Mouse (Mus musculus) adrenal gland (tissue): ENCODE results near the gene Cep85l.

ENCODE experiments used
- intact Hi-C: fragments of 180-260 bp; cut with DNase I; formaldehyde crosslinking; loops from one replicate; pipeline ENCODE4 v1.15.1; 2025

Gene Cep85l

DNA sequence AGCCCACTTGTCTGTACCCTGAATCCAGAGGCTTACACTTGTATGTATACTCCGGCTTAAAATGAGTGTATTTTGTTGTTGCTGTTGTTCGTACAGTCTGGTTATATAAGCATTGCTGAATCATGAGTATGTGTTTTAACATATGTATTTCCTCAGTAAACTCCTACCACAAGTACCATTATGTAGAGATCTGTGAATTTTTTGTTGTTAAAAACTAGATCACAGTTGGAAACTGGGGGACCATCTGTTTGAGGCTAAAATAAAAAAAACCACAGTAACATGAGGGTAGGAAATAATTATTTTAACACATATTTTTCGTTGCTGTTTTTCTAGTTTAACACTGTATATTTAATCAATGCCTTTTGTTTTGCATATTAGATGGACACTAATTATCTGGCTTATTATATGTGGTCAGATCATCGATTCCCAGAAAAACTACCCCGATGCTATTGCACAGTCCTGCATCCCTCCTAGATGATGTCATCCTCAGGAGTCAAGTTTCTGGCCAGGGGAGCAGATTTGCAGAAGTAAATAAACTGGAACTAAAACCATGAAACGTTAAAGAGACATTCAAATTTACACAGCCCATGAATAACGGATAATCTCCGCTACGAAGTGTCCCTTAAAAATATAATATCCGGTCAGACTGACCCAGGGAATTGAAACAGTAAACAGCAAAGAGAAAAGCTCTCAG, 18.2 kb upstream of the Cep85l start:
- intact Hi-C loops, result no loop called here

DNA sequence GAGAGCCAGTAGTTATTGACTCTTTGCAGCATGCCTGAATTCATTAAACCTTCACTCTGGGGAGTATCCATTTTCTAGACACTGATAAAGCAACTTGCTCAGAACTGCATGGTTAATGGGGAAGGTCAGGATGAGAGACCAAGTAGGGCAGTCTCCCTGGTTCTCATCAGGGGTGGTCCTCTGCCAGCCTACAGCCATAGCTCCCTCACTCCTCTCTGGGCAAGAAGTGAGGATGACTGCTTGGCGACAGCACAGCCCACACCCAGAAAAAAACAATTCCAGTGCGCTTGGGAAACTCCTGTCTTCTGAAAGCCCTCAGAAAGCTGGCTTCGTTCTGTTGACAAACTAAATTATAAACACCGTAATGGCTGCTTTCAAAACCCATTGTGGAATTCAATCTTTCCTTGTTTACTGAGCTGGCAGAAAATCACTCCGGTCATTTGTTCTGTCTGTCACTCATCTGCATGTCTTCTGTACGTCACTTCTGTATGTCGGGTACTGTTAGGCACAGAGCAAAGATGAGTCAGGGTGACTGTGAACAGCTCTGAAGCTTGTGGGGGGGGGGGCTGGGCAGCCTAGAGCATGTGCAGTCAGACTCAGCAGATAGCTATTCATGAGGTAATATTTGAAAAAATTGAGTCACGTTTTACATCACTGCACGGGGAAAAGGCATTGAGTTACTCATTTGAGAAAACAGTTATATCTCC, 15.3 kb upstream of the Cep85l start:
- intact Hi-C loops, result no loop called here

DNA sequence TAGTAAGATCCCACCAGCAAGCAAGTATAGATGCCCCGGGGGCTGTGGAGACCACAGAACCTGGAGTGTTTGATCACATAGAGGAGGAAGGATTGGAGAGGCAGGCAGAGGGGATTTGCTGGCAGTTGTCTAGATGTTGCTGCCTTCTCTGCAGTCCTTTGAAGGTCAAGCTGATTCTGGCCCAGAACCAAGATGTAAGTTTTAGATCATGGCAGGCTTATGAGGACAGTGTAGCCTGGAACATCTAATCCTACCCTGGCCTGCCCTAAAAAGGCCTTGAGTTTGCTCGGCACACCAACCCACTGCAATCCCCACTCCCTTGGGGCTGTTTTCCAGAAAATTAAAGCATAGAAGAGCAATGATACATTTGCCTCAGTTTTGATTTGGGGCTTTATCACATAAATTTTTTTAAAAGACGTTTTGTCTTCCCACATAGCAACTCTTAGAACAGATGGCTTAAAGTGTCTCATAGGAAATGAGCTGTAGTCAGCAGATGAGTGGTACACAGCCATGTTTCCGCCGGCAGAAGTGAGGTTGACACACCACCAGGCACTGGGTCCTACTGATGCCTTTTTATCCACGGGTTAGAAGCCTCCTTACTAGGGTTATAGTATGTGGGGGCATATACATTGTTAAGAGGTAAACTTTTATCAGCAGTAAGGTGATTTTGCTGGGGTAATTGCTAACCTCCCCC, 8.6 kb upstream of the Cep85l start:
- intact Hi-C loops, result no loop called here

DNA sequence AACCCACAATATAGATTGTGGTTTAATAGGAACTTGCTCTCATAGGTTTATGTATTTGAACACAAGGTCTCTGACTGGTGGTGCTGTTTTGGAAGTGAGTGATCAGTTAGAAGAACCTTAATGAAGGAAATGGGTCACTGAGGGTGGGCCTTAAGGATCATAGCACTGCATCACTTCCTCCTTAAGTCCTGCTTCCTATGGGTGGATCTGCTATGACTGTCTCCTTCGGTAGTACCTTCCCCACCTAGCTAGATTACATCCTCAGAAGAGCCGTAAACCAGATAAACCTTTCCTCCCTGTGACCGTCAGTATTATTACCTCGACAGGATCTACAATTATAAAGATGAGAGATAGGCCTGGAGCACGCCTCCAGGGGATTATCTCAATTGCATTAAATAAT, 5.7 kb upstream of the Cep85l start:
- intact Hi-C loops, result no loop called here

DNA sequence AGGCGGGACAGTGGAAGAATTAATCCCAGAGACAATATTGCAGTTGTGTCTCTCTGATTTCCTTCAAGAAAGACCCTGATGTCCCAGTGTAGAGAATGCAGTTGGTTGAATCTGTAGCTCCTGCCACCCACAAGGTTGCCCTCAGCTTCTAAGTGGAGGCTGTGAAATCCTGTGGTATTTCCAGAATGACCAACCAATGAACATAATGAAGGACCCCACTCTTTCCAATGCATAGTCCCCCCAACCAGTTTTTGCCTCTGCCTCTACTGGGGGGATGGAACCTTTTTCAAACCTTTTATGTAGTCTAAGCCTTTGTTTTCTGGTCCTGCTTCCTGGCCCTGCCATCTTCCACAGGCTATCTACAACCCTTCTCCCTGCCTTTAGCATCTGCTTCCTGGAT, 5.1 kb upstream of the Cep85l start:
- intact Hi-C loops, result no loop called here

DNA sequence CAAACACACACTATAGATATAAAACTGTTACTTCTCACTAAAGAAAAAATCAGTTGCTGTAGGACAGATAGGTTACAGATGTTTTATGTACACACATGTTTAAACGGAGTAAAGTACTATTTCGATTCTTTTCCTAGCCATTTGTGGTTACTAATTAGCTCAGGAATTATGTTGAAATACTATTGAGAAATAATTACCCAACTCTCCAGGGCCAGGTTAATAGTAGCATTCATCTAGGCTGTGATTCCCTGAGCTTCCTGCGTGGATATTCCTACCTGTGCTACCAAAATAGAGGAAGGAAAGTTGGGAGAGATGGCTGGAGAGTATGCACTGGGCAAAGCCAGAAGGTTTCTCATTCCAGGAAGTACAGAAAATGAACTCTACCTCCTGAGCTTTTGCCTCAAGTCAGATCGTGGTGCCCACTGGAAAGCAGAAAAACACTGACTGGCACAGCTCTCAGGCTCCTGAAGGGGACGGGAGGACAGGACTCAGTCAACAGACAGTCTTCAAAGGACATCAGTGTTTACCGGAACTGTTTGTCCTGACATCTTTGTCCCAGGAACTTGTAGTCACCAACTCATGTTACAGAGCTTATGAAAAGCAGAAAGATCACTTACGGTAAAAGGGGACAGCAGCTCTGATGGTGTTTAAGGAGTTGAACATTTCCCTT, 3.1 kb upstream of the Cep85l start:
- intact Hi-C loops, result no loop called here

DNA sequence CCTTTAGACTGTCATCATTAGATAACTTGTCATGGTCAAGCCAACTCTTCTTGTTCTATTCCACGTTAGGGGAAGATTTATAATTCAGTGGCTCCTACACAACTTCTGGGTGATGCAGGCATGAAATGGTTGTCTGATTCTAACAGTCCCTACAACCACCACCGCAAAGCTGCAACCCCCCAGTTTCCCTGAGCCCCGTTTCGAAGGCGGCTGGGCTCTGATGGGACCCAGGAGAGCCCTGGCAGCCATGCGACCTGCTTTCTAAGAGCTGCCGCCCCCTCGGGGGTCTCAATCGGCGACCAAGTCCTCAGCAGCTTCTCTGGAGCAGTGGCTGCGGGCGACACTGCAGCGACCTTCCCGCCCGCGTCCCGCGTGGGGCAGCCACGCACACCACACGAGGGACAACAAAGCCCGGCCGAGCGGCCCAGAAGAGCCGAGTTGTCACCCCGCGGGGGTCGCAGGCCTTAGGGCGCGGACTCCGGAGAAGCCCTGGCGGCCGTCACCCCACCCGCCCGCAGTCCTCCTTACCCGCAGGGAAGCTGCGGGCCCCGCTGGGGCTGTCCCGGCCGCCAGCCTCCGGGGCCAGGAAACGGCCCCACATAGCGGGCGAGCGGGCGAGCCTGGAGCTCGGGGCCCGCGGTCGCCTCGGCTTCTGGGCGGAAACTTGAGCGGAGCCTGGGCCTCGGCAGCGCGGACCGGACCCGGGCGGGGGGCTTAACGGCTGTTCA, 602 bp downstream of the Cep85l start:
- intact Hi-C loops, result loop anchor here (5.0 kb wide), 1 partner anchor 63 kb away; no protein-coding TSS in a partner anchor

DNA sequence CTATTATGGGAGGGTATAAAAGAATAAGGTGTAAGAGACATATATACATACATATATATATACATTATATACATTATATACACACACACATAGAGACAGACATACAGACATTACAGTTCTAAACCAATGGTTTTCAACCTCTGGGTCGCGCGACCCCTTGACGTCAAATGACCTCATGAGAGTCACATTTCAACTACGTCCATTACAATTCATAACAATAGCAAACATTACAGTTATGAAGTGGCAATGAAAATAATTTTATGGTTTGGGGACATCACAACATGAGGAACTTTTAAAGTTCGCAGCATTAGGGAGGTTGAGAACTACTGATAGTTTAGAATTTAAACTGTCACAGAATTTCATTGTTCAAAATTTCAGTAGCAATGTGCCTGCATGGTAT, 1.5 kb downstream of the Cep85l start:
- intact Hi-C loops, result loop anchor here (5.0 kb wide), 1 partner anchor 64 kb away; no protein-coding TSS in a partner anchor

DNA sequence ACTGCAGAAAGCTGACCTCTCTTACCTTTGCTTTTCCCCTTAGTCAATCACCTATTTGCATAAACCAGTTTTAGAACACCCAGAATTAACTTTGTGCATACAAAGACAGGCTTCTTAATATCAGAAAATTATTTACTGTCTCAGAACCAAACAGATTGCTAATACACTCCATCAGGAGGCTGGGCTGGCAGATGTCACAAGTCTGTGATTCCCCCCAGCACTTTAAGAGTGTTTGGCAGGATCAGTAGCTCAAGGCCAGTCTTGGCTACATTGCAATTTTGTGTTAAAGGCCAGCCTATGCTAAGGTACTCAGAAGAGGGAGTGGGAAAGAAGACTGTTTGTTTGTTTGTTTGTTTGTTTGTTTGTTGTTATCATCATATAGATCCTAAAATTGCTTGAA, 2.7 kb downstream of the Cep85l start:
- intact Hi-C loops, result loop anchor here (5.0 kb wide), 1 partner anchor 65 kb away; no protein-coding TSS in a partner anchor

DNA sequence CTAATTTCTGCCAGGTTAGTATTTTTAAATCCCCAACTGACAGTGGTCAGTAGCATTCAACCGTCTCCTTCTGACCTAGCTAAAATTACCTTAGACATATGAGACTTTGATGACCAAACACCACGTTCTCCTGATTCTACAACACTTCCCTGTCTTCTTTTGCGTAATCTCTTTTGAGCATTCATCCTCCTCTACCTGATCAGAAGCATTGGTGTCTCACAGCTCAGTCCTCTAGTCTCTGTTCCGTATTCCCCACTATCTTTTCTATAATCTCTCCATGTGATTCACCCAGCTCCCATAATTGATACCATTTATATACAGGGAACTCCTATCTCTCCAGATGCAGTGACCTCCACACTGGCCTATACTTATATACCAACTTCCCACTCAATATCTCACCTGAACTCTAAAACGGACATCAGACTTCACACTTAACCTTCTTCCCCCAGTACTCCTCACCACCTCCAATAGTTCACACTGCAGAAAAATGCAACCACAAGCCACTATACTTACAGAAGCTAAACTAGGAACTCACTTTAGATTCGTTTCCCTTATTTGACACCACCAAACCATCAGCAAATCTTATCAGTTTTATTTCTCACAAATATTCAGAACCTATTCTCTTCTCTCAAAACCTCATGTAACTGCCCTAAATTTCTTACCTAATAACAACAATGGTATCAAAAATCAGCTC, 5.7 kb downstream of the Cep85l start:
- intact Hi-C loops, result no loop called here

DNA sequence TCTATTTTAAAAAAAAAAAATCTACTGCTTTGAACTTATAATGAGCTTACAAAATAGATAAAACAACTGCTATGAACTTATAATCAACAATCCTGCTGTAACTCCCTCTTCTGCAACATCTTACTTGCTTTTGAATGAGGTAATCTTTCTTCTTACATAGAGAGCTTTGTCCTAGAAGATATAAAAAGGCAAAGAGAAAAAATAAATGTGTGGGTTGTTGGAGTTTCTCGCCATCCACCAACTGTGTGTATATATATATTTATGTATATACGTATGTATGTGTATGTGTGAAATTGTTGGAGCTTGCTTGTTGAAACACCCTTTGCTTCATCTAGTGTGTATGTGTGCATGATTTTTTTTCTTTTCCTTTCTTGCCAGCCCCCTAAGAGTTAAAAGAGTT, 12.5 kb downstream of the Cep85l start:
- intact Hi-C loops, result no loop called here

DNA sequence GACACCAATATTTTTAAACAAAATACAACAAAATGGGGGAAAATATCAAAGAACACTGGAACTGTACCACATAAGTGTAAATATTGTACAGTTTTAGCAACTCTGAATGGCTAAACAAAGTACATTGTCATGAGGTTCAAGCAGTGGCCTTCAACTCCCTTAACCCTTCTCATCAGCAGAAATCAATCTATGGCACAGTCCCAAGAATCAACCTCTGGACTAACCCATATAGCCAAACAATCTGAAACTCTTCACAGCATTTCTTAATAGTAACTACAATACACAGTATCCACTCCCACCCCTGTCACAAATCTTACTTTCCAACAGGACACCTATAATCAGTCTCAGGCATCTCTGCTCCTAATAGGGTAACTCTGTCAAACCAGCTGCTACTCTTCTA, 15.4 kb downstream of the Cep85l start:
- intact Hi-C loops, result no loop called here

DNA sequence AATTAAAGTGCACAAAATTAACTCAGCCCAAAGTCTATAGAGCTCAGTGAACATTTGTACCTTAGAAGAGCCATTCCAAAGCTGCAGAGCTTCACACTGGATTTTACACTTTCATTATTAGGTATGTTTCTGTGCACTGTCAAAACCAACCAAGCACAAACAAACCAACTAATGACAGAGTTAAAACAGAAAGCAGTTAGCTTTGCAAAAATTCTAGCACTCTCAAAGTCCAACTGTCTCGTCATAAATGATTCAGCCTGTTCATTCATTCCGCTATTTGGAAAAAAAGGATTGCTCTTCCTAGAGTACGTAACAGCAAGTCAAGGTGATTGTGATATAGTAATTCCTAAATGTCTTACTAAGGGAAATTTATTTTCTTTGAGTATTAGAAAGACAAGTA, 20.7 kb downstream of the Cep85l start:
- intact Hi-C loops, result no loop called here

DNA sequence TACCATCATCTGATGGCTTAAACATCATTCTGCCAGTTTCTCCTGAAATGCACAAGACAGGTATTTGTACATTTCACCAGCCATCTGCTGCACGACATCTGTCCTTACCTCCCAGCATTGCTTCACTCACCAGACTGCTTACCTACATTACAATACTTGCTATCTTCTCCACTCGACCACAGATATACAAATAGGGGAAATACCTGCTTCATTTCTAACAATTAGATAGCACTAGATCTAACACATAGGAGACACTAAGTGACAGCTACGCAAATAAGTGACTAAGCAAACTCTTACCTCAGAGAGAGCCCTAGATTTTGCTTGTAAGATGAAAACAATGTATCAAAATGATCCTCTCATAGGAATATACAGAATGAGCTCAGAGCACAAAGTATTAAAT, 26.1 kb downstream of the Cep85l start:
- intact Hi-C loops, result no loop called here

DNA sequence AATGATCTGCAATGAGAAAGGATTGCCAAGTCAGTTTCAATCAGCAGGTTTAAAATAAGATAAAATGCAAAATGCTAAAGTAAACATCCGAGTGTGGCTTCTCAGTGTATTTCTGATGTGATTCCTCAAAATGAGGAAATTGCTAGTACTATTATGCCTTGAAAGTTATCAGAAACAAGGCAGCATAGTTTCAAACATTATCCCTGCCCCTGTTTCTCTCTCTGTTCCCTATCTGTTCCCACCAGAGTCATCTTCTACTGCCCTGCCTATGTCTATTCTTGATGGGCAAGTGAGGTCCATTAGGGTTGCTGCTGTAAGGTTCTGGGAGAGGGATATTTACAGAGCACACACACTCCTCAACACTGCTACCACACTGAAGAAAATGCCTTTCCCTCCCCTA, 30.5 kb downstream of the Cep85l start:
- intact Hi-C loops, result loop anchor here (2.0 to 5.0 kb wide), 2 partner anchors 113 to 160 kb away; no protein-coding TSS in a partner anchor

DNA sequence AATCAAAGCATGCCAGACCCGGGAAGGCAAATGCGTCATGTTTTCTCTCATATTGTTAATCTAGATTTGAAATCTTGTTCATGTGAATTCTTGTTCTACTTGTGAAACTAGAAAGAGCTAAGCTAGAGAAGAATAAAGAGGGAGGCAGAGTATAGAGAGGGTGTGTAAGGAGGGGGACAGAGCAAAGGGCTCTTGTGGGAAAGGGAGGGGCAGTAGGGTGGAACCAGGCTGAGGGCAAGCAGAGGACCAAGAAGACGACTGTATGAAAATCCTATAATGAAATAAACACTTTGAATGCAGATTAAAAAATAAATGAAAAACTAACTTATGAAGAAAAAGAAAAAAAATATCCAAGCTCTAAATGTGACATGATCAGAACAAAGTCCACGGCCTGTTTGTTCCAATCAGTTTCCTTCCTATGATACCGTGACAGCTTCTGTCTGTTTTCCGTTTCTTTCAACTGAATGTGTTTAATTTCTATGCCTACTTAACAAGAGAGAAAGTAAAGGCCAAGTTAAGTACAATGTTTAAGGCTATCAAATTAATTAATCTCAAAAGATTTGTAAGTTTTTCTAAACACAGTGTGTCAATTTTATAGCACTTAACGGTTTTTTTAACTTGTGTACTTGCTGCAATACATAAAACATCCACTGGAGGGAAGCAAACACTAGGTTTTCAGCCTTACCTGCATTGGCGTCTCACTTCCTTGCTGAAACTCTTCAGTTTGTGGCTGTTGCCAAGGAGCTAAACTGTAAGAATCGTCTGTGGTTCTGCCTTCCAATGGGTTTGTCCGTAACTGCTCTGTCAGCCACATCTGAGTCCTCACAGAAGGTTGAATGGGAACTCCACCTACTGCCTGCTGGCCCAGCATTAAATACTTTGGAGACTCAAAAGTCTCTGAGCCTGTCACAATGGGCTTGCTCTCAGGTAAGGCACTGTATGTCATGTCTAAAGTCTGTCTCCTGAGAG, 31.7 kb downstream of the Cep85l start:
- intact Hi-C loops, result loop anchor here (1.0 to 5.0 kb wide), 3 partner anchors 114 to 180 kb away; no protein-coding TSS in a partner anchor

DNA sequence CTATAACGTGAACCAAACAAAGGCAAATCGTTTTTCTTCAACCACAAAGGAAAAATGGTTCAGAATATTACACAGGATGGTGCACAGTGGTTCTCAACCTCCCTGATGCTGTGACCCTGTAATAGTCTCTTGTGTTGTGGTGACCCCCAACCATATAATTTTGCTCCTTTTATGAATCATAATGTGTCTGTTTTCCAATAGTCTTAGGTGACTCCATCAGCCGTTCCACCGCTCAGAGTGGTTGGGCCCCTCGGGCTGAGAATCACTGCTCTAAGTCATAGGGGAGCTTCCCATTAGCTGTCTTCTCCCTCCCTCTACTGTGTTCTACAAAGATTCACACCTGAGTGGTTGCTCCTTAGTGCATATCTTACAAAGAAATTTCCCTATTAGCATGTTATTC, 32.8 kb downstream of the Cep85l start:
- intact Hi-C loops, result loop anchor here (5.0 kb wide), 1 partner anchor 115 kb away; no protein-coding TSS in a partner anchor

DNA sequence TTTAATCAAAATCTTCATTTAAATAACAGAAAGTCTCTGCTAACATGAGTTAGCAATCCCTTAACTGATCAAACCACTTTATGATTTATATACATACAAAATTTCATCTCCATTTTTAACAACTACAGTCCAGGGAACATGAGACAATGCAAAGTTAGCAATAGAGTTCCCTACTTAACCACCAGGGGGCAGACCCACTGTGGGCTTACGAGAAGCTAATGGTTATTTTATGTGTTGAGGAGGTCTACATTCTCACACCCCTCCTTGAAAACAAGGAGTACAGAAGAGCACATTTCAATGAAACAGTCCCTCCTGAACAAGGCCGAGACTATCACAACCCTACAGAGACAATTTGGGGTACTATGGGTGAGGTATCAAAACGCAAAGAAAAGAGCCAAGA, 33.2 kb downstream of the Cep85l start:
- intact Hi-C loops, result loop anchor here (5.0 kb wide), 1 partner anchor 116 kb away; no protein-coding TSS in a partner anchor

DNA sequence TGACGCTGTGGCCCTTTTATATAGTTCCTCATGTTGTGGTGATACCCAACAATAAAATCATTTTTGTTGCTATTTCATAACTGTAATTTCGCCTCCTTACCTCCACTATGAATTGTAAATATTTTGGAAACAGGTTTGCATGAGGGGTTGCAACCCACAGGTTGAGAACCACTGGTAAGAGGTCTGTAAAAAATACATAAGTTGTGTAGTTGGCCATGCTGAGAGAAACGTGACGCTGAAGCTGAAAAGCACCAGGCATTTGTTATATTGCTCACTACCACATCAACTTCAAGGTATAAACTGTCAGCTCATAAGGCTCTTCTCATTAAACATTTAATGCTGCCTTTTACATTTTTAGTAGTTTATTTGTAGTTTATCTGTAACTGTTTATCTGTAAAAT, 34.2 kb downstream of the Cep85l start:
- intact Hi-C loops, result loop anchor here (5.0 kb wide), 1 partner anchor 117 kb away; no protein-coding TSS in a partner anchor
